Mouse (Mus musculus): ENCODE results near the gene Prr36.
"Not testable (repeated sequence)": the region's sequence is repeated elsewhere in the genome, so short reads cannot be mapped to it uniquely, and the experiment has no call there.

Gene Prr36

GRCm38 (mm10) chr8:4216791-4217621 lies at the start of gene Prr36:
Gene Prr36 (minus strand): TSS chr8:4217459.
- peak; percentile 61 for DNase-seq (ENCODE audit: low spot score)

- DNase-seq (ENCODE audit: low spot score), result no peak
Measured at GRCm38 (mm10) chr8:4265160-4265914, 48.1 kb upstream of the Prr36 start.

GRCm38 (mm10) chr8:4263105-4263791 lies 46.0 kb upstream of the Prr36 start:
- peak; percentile 51 for DNase-seq (ENCODE audit: low spot score)

- no peak for DNase-seq (ENCODE audit: low spot score)
Measured at GRCm38 (mm10) chr8:4259805-4260170, 42.5 kb upstream of the Prr36 start.

GRCm38 (mm10) chr8:4259125-4259804 lies 42.0 kb upstream of the Prr36 start, which contains the start of gene Ctxn1:
Gene Ctxn1 (minus strand): TSS chr8:4259274.
- DNase-seq (ENCODE audit: low spot score), result peak; percentile 99

- peak; percentile 77 for DNase-seq (ENCODE audit: low spot score)
Measured at GRCm38 (mm10) chr8:4258678-4259077, 41.4 kb upstream of the Prr36 start.

- DNase-seq (ENCODE audit: low spot score), result peak; percentile 91
Measured at GRCm38 (mm10) chr8:4258233-4258632, 41.0 kb upstream of the Prr36 start.

GRCm38 (mm10) chr8:4257350-4257749 lies 40.1 kb upstream of the Prr36 start:
- no peak for DNase-seq (ENCODE audit: low spot score)

GRCm38 (mm10) chr8:4256911-4257310 lies 39.7 kb upstream of the Prr36 start:
- no peak for DNase-seq (ENCODE audit: low spot score)

GRCm38 (mm10) chr8:4255471-4255870 lies 38.2 kb upstream of the Prr36 start:
- DNase-seq (ENCODE audit: low spot score), result not testable (repeated sequence)

- DNase-seq (ENCODE audit: low spot score), result peak; percentile 93
Measured at GRCm38 (mm10) chr8:4254001-4254400, 36.7 kb upstream of the Prr36 start.

GRCm38 (mm10) chr8:4252934-4253841 lies 35.9 kb upstream of the Prr36 start, which contains the start of gene Snapc2:
Gene Snapc2 (plus strand): TSS chr8:4253080.
- peak; percentile 99 for DNase-seq (ENCODE audit: low spot score)

- DNase-seq (ENCODE audit: low spot score), result no peak
Measured at GRCm38 (mm10) chr8:4252116-4252760, 35.0 kb upstream of the Prr36 start.

GRCm38 (mm10) chr8:4250306-4250970 lies 33.2 kb upstream of the Prr36 start:
- DNase-seq (ENCODE audit: low spot score), result peak; percentile 90

GRCm38 (mm10) chr8:4249213-4249612 lies 32.0 kb upstream of the Prr36 start:
- DNase-seq (ENCODE audit: low spot score), result no peak

- DNase-seq (ENCODE audit: low spot score), result no peak
Measured at GRCm38 (mm10) chr8:4247951-4248540, 30.8 kb upstream of the Prr36 start, which contains the start of gene Tgfbr3l. Gene Tgfbr3l (plus strand): TSS chr8:4248214.

GRCm38 (mm10) chr8:4247241-4247640 lies 30.0 kb upstream of the Prr36 start:
- no peak for DNase-seq (ENCODE audit: low spot score)

GRCm38 (mm10) chr8:4245737-4246136 lies 28.5 kb upstream of the Prr36 start:
- DNase-seq (ENCODE audit: low spot score), result no peak

GRCm38 (mm10) chr8:4245061-4245460 lies 27.8 kb upstream of the Prr36 start:
- DNase-seq (ENCODE audit: low spot score), result no peak

All from MN1 (cell line).